Mouse (Mus musculus): ENCODE measurements around the gene Plxnd1. TPM values are rescaled to one million over a fixed set of nuclear protein-coding genes. Genes with fewer than 3 reads are reported as not detected.

Gene Plxnd1
- total RNA-seq, 1 experiment from 2014 or later: 12.4 TPM

GRCm38 (mm10) chr6:115989607-115990006 lies 5.2 kb downstream of the Plxnd1 start:
- ATAC-seq (replicated peaks in 1 of 2; ENCODE audit: insufficient read depth in 1 of 2, low FRiP score in 2 of 2, low TSS enrichment in 1 of 2, low read depth in 1 of 2, poor library complexity in 2 of 2, severe bottlenecking in 2 of 2): no peak

DNA sequence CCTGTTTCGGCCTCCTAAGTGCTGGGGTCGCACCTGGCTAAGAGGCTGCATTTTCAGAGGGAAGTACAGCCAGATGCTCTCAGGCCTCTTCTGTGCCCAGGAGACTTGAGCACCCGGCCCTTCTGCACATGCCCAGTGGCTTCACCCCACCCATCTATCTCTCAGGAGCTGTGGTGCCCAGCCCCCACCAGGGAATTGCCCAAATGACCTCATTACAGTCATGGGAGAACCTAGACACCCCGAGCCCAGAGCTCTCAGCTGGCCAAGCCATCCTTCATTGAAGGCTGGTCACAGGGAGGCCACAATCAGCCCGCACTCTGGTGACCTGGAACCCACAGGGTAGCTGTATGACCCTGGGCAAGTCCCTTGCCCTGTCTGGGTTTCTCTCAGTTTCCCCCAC lies 5.8 kb downstream of the Plxnd1 start:
- no peak for ATAC-seq (replicated peaks in 1 of 2; ENCODE audit: insufficient read depth in 1 of 2, low FRiP score in 2 of 2, low TSS enrichment in 1 of 2, low read depth in 1 of 2, poor library complexity in 2 of 2, severe bottlenecking in 2 of 2)

GRCm38 (mm10) chr6:115987096-115987747 lies 7.6 kb downstream of the Plxnd1 start:
- ATAC-seq (replicated peaks in 1 of 2; ENCODE audit: insufficient read depth in 1 of 2, low FRiP score in 2 of 2, low TSS enrichment in 1 of 2, low read depth in 1 of 2, poor library complexity in 2 of 2, severe bottlenecking in 2 of 2): peak; percentile 52 to 65

DNA sequence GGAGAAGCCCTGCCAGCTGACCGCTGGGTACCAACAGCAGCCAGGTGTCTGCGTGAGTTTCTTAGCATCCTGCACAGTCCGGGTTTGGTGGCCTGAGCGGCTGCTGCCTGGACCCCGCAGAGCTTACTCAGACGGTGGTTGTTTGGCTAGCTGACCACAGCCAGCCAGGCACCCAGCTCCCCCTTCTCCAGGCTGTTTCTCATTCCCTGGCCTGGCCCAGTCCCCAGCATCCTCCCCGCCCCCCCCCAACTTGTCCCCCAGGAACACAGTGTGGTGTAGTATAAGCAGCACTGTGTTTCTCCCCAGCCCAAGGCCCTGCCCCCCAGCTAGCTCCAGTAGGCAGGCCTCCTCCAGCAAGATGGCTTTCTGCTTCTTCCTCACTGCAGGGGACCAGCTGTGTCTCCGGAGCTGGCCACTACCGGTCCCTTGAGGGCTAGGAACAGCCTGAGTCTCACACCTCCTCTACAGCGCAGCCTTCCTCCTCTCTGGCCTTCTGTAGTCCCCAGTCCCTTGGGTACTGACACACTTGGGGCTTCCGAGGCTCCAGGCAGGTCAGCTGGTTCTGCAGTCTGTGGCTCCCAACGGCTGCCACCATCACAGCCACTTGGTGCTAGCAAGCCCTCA lies 8.2 kb downstream of the Plxnd1 start:
- peak; percentile 12 to 19; a peak in 1 of 4 replicates for ATAC-seq (replicated peaks in 1 of 2; ENCODE audit: insufficient read depth in 1 of 2, low FRiP score in 2 of 2, low TSS enrichment in 1 of 2, low read depth in 1 of 2, poor library complexity in 2 of 2, severe bottlenecking in 2 of 2)

DNA sequence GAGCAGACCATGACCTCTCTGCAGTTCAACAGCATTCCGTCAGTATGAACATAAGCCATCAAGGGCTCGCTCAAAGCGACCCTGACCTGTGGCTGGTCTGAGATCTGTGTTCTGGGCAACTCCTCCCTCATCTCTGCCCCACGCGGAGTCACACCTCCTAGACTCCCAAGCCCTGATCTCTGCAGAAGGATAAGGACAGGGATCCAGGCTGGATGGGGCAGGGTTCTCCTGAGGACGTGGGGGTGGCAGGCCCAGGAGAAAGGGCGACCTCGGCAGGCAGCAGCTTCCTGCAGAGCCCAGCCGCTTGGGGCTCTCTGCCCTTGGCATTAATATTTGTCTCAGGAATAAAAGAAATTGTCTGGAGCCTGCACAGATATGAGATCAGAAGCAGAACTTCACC lies 9.2 kb downstream of the Plxnd1 start:
- no peak for ATAC-seq (replicated peaks in 1 of 2; ENCODE audit: insufficient read depth in 1 of 2, low FRiP score in 2 of 2, low TSS enrichment in 1 of 2, low read depth in 1 of 2, poor library complexity in 2 of 2, severe bottlenecking in 2 of 2)

- ATAC-seq (replicated peaks in 1 of 2; ENCODE audit: insufficient read depth in 1 of 2, low FRiP score in 2 of 2, low TSS enrichment in 1 of 2, low read depth in 1 of 2, poor library complexity in 2 of 2, severe bottlenecking in 2 of 2): no peak
Observed at GRCm38 (mm10) chr6:115984580-115984979, 10.2 kb downstream of the Plxnd1 start.

DNA sequence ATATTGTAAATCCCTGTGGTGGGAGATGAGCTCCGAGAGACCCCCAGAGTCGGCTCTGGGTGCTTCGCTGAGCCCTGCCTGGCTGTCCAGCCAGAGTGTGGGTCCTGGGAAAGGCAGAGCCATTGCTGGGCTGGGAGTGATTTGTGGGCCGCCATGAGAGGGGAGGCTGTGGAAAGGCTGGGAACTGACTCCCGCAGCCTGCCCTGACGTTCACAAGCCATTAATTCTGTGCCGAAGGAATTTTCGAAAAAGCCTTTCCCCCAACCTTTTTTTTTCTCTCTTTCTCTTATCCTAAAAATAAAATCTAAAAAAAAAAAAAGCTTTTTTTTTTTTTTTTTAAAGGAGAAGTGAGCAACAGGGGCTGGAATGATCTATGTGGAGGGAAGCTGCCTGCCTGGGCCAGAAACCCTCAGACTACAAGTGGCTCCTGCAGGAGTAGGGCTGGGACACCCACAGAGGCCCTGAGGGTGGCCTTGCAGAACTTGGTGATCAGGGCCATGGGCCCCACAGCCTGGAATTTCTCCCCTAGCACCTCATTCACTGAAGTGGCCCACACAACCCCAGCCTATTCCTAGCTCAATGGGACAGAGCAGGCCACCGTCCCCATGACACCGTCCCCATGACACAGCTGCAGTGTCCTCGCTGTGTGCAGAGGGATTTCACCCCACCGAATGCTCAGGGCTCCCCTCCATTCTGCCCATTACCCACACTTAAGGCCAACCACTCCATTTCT lies 11.3 kb downstream of the Plxnd1 start:
- ATAC-seq (replicated peaks in 1 of 2; ENCODE audit: insufficient read depth in 1 of 2, low FRiP score in 2 of 2, low TSS enrichment in 1 of 2, low read depth in 1 of 2, poor library complexity in 2 of 2, severe bottlenecking in 2 of 2): no peak

DNA sequence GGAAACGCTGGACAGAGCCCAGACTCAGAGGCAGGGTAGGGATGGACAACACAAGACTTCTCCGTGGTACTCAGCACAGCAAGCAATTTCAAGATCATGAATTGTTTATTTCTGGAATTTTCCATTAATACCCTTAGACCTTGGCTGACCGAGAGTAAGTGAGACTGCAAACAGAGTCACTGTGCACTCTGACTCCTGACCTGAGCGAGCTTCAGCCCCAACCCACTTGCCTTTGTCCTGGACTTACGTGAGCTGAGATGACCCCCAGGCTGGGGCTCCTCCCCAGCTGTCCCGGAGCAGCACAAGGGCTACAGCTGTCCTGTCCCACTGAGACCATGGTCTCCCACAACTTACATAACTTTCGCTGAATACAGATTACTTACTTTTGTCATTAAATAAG lies 11.9 kb downstream of the Plxnd1 start:
- no peak for ATAC-seq (replicated peaks in 1 of 2; ENCODE audit: insufficient read depth in 1 of 2, low FRiP score in 2 of 2, low TSS enrichment in 1 of 2, low read depth in 1 of 2, poor library complexity in 2 of 2, severe bottlenecking in 2 of 2)

DNA sequence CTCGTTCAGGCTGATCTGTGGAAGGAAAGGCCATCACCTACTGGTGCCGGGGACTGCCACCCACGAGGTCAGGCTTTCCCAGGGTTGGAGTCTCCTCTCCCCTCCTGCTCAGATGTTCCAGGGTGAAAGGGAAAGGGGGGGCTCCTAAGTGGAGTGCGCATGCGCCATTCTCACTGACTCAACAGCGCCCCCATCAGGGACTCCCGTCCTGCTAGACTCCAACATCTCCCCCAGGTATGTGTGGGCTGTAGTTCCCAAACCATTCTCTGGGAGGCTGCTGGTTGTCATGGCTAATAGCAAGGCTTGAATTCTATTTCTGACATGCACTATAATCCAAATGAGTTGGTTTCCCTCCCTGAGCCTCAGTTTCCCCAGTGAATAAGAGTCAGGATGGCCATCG lies 16.2 kb downstream of the Plxnd1 start:
- ATAC-seq (replicated peaks in 1 of 2; ENCODE audit: insufficient read depth in 1 of 2, low FRiP score in 2 of 2, low TSS enrichment in 1 of 2, low read depth in 1 of 2, poor library complexity in 2 of 2, severe bottlenecking in 2 of 2): no peak

- no peak for ATAC-seq (replicated peaks in 1 of 2; ENCODE audit: insufficient read depth in 1 of 2, low FRiP score in 2 of 2, low TSS enrichment in 1 of 2, low read depth in 1 of 2, poor library complexity in 2 of 2, severe bottlenecking in 2 of 2)
Observed at GRCm38 (mm10) chr6:115977810-115978209, 17.0 kb downstream of the Plxnd1 start.

DNA sequence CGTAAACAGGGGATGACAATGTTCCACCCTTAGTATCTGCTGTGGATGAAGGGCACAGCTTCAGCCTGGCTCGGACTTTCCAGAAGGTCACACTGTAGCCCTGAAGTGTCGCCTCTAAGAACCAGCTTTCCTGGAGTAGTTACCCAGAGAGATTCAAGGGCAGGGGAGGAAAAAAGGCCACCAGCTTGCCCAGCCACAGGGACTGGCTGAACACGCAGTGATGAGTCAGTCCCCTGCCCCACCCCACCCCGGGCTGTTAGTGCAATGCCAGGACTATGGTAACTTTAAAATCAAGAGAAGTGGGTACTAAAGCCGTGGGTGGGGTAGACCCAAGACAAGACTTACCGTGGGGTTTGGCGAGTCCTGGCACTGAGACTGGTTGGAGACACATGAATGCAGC lies 19.2 kb downstream of the Plxnd1 start:
- no peak for ATAC-seq (replicated peaks in 1 of 2; ENCODE audit: insufficient read depth in 1 of 2, low FRiP score in 2 of 2, low TSS enrichment in 1 of 2, low read depth in 1 of 2, poor library complexity in 2 of 2, severe bottlenecking in 2 of 2)

DNA sequence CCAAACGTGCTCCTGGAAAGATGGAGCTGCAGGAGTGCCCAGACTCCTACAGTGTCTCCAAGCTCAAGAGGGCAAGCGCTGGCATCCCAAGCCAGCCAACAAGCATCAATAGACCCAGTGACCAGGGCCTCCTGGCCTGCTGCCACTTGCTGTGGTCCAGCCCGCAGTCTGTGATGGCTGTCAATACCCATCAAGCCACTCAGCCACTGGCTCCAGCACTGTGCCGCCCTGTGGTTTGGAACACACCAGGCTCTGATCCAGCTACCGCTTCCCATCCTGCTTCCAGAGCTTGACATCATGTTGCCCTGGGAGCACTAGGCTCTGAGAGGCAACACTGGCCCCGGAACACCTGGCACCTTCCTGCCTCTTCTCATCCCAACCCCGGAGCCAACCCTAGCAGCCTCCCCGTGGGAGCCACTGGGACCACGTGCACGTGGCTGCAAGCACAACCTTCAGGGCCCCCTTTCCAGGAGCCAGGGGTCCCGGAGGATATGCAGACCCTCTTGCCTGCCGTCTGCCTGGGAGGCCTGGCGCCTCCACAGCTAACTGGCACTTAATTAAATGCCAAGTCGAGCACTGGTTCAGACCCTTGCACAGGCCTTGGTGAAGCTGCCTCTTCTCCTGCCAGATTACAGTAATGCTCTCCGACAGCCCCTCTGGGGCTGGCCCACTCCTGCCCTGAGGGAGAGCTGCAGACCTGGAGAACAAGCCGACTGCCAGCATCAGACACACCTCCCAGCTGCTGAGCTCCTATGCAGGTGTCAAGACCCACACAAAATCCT lies 20.7 kb downstream of the Plxnd1 start:
- no peak for ATAC-seq (replicated peaks in 1 of 2; ENCODE audit: insufficient read depth in 1 of 2, low FRiP score in 2 of 2, low TSS enrichment in 1 of 2, low read depth in 1 of 2, poor library complexity in 2 of 2, severe bottlenecking in 2 of 2)

DNA sequence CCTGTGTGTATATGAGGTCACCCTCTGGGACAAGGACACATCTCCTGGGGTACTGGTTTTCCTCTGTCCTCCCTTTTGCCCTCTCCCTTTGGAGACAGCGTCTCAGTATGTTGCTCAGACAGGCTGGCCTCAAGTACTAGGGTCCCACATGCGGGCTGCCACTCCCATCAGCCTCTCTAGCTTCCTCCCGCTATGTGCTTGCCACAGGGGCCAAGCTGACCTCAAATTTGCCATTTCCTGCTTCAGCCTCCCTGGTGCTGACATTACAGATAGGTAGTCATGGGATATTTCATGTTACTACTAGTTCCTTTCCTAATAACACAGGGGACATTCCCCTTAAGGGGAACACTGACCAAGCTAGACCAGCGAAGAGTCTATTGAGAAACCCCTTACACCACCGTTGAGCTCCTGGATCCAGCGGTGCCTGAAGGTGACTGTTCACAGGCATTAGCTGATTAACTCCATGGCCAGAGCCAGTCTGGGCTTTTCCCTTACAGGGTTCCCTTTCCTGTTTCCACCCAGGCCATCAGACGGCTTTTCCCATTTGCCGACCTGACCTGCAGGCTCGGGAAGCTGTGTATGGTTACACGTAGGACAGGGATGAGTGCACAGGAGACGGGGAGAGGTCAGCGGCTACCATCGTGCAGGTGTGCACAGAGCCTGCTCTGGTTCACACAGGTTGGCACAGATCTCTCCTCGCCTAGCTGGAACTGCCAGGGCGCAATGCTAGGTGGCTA lies 21.5 kb downstream of the Plxnd1 start:
- ATAC-seq (replicated peaks in 1 of 2; ENCODE audit: insufficient read depth in 1 of 2, low FRiP score in 2 of 2, low TSS enrichment in 1 of 2, low read depth in 1 of 2, poor library complexity in 2 of 2, severe bottlenecking in 2 of 2): peak; percentile 29 to 34; a peak in 3 of 4 replicates

DNA sequence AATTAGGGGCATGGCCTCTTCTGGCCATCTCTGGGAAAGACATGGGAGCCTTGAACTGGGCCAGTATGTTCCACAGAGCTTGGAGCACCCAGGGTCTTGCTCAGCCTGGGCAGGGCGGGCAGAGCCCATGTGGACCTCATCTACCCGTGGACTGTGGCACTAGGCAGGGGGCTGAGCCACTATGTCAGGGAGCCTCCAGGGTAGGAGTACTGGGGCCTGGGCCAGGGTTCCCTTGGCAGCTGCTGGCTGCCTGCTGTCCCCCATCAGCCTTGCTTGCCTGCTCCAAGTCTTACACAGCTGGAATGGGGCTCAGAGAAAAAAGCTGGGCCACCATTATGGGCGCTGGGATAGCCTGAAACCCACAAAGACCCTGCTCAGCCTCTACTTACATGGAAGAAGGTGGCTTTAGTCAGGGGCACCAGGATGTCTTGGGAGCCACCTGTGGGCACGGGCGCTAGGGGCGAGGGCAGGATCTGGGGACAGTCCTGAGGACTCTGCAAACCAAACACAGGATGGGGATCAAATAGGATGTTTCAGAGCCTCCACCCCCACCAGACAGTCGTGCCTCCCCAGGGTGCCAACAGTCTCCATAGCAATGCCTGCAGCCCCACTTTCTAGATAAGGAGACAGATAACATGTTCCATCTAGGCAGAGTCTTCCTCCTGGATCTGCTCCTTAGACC lies 22.6 kb downstream of the Plxnd1 start:
- no peak for ATAC-seq (replicated peaks in 1 of 2; ENCODE audit: insufficient read depth in 1 of 2, low FRiP score in 2 of 2, low TSS enrichment in 1 of 2, low read depth in 1 of 2, poor library complexity in 2 of 2, severe bottlenecking in 2 of 2)

GRCm38 (mm10) chr6:115971273-115972060 lies 23.3 kb downstream of the Plxnd1 start:
- ATAC-seq (replicated peaks in 1 of 2; ENCODE audit: insufficient read depth in 1 of 2, low FRiP score in 2 of 2, low TSS enrichment in 1 of 2, low read depth in 1 of 2, poor library complexity in 2 of 2, severe bottlenecking in 2 of 2): 0 out of 4 replicates have a peak, but pooled peaks of 1 of the 2 experiments have one; percentile 9

DNA sequence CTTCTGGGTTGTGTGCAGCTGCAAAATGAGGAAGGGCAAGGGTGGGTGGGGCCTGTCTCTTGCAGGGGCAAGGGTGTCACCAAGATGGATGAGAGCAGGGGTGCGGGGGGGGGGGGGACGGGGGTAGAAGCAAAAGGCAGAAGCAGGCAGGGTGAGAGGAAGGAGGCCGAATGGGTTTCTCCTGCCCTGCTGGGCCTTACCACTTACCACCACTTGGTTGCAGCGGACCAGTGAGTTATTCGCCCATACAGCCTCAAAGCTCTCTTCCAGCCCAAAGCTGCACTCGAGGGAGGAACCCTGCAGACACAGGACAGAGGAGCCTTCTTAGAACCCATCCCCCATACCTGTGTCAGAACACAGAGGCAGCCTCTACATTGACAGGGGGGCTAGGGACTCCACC lies 24.9 kb downstream of the Plxnd1 start:
- ATAC-seq (replicated peaks in 1 of 2; ENCODE audit: insufficient read depth in 1 of 2, low FRiP score in 2 of 2, low TSS enrichment in 1 of 2, low read depth in 1 of 2, poor library complexity in 2 of 2, severe bottlenecking in 2 of 2): peak; percentile 43 to 59; a peak in 3 of 4 replicates
